Mouse (Mus musculus) heart, postnatal 0 days (tissue): ENCODE data around the gene Map4k4. TPM values are rescaled to one million over a fixed set of nuclear protein-coding genes. Genes with fewer than 3 reads are reported as not detected.

Experiments used
- ATAC-seq: fragments of 200-750 bp; cut with Nextera tagmentation; 2 replicates; pipeline ENCODE4 v1.8.0; 2017; ENCODE audit warnings: low read depth, moderate number of reproducible peaks, moderate library complexity; ENCODE audit not compliant: insufficient read depth
- DNase-seq: peaks from one replicate; pipeline ENCODE4 v3.0.0-alpha.2; 2016; ENCODE audit warnings: low spot score
- H3K27ac ChIP-seq: fragments of 300-500 bp; sonication (generic); 2 replicates; pipeline ENCODE4 v1.5.1; 2014; ENCODE audit warnings: low read depth, mild to moderate bottlenecking
- H3K27me3 ChIP-seq: fragments of 300-500 bp; sonication (generic); 2 replicates; pipeline ENCODE4 v1.6.1; 2014; ENCODE audit warnings: low read length, mixed read lengths; ENCODE audit not compliant: control insufficient read depth, insufficient read depth
- H3K36me3 ChIP-seq: fragments of 300-500 bp; sonication (generic); replicated peaks from 2 replicates; pipeline ENCODE4 v1.6.1; 2014; ENCODE audit warnings: low read length, mixed read lengths; ENCODE audit not compliant: control insufficient read depth, insufficient read depth
- H3K4me1 ChIP-seq: fragments of 300-500 bp; sonication (generic); 2 replicates; pipeline ENCODE4 v1.6.1; 2014; ENCODE audit warnings: antibody characterized with exemption; ENCODE audit not compliant: control insufficient read depth, insufficient read depth
- H3K4me2 ChIP-seq: fragments of 300-500 bp; sonication (generic); 2 replicates; pipeline ENCODE4 v1.6.1; 2014; ENCODE audit warnings: low read depth, mild to moderate bottlenecking, low read length, moderate library complexity
- H3K4me3 ChIP-seq: fragments of 300-500 bp; sonication (generic); 2 replicates; pipeline ENCODE4 v1.5.1; 2014; ENCODE audit warnings: low read depth, low read length
- H3K9ac ChIP-seq: fragments of 300-500 bp; sonication (generic); replicated peaks from 2 replicates; pipeline ENCODE4 v1.6.1; 2014; ENCODE audit warnings: low read depth, low read length, mixed read lengths
- H3K9me3 ChIP-seq: fragments of 300-500 bp; sonication (generic); replicated peaks from 2 replicates; pipeline ENCODE4 v1.6.1; 2016; ENCODE audit warnings: low read length; ENCODE audit not compliant: control insufficient read depth
- CTCF ChIP-seq: IDR thresholded peaks from 2 replicates; pipeline ENCODE4 v1.5.1; 2016; ENCODE audit warnings: antibody characterized with exemption, control low read depth, low read depth
- EP300 ChIP-seq: IDR thresholded peaks from 2 replicates; pipeline ENCODE4 v1.6.1; 2016; ENCODE audit warnings: antibody characterized with exemption, low read depth
- WGBS: fragments of 180-500 bp; shearing (Covaris S2); extraction: QIAGEN DNeasy Blood & Tissue Kit; methylation state at CpG from one replicate; pipeline ENCODE4 v1.1.7; 2014; 5-methylcytosine and 5-hydroxymethylcytosine counted together
- polyA plus RNA-seq: library from polyadenylated mRNA; unstranded; fragments of >200 nt; fragmentation: Nextera tagmentation; extraction: Ambion mirVana; gene quantifications from 2 replicates; pipeline ENCODE4 v1.2.1, GENCODE M21; 2015
- total RNA-seq: library from RNA; depleted of rRNA; stranded (reverse); fragments of >200 nt; gene quantifications from 2 replicates; pipeline ENCODE4 v1.2.3, GENCODE M21; 2014; ENCODE audit warnings: low replicate concordance

Map4k4 gene
- total and polyA plus RNA-seq, 2 experiments from 2014 or later: 17.4 to 129 TPM

GRCm38 (mm10) chr1:39936934-39937333, 36.2 kb downstream of the Map4k4 start:
- TF ChIP-seq EP300 (no peak), CTCF (no peak)
- Histone ChIP-seq H3K27me3 (no peaks in the 10 kb centered on the region), H3K9ac (no peak overlapping the region), H3K36me3 (peaks cover 12% of the 10 kb centered on the region; the same call in 1 of the 2 replicates), H3K9me3 (no peaks in the 10 kb centered on the region), H3K4me2 (peak overlapping the region; percentile 69; the same call in 1 of the 2 replicates), H3K4me3 (no peak overlapping the region), H3K4me1 (peaks cover 73% of the 10 kb centered on the region), H3K27ac (no peak overlapping the region)
- DNase-seq: no peak
- ATAC-seq: no peak
- WGBS: 49% methylated on average over 2 of the region's 2 CpGs

DNA sequence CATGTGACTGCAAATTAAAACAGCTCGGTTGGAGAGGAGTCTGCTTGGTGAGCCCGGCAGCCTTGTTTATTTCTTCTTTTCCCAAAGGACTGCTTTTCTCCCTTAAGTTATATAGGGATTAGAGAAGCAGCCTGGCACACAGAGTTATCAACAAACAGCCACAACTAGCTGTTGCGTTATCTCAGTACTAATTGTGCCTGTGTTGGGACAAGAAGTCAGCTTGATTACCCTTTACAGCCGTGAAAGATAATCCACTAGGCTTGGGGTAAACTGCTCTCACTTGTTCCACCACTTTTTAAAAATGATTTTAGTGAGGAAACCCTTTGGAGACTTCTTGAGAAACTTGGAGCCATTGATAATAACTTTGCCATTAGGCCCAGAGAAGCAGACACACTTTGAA, 36.9 kb downstream of the Map4k4 start:
- no peak for DNase-seq
- Histone ChIP-seq H3K27me3 (no peaks in the 10 kb centered on the region), H3K27ac (no peak overlapping the region), H3K9ac (no peak overlapping the region), H3K36me3 (peaks cover 12% of the 10 kb centered on the region; the same call in 1 of the 2 replicates), H3K9me3 (no peaks in the 10 kb centered on the region), H3K4me1 (peaks cover 71% of the 10 kb centered on the region), H3K4me3 (no peak overlapping the region), H3K4me2 (no peak overlapping the region)
- no peak for ATAC-seq
- WGBS: 45% methylated on average over 4 of the region's 4 CpGs
- TF ChIP-seq CTCF: no peak

DNA sequence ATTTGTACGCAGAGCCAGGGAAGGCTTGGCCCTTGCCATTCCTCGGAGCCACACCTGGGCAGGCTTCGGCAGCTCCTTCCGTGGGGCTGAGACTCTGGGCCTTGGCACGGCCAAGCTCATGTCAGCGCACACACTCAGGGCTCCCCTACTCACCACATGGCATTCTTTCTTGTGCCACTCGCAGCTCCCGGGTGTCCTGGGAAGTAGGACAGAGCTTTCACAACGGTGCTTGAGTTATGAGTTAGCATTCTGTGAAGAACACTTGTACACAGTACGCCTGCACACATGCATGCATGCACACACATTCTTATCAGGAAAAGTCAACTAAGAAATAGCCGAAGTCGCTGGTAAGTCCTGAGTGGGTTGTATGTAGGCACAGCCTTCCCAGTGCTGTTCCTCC, 38.7 kb downstream of the Map4k4 start:
- Histone ChIP-seq H3K27me3 (no peaks in the 10 kb centered on the region), H3K27ac (peak overlapping the region; percentile 27; the same call in 1 of the 2 replicates), H3K36me3 (0 out of 2 replicates have a peak, but pooled peaks cover 5% of the 10 kb centered on the region), H3K9me3 (no peaks in the 10 kb centered on the region), H3K4me2 (no peak overlapping the region), H3K4me3 (no peak overlapping the region), H3K9ac (no peak overlapping the region), H3K4me1 (peaks cover 76% of the 10 kb centered on the region)
- TF ChIP-seq EP300 (no peak), CTCF (no peak)
- ATAC-seq (no peak), DNase-seq (no peak)
- 51% methylated on average over 12 of the region's 12 CpGs for WGBS

DNA sequence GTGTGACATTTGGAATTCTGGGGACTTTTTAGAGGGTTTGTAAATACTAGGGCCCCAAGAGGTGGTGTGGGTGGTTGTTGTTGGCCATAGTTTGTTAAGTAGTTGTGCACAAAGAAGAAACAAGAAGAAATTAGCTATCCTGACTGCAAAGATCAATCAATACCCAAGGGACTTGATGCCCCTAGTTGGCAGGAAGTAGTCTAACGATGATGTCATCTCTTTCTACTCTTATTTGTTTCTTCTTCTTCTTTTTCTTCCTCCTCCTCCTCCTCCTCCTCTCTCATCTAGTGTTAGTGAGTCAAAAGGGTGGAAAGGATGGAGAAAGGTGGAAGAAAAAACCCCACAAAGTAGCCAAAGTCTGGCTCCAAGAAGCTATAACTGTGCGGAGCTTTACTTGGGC, 39.6 kb downstream of the Map4k4 start:
- Histone ChIP-seq H3K36me3 (no peaks in the 10 kb centered on the region), H3K4me3 (no peak overlapping the region), H3K27me3 (no peaks in the 10 kb centered on the region), H3K4me1 (peaks cover 78% of the 10 kb centered on the region), H3K9ac (no peak overlapping the region), H3K27ac (peak overlapping the region; percentile 5; the same call in 1 of the 2 replicates), H3K4me2 (no peak overlapping the region), H3K9me3 (no peaks in the 10 kb centered on the region)
- no peak for TF ChIP-seq CTCF
- no peak for TF ChIP-seq EP300
- ATAC-seq (no peak), DNase-seq (no peak)
- WGBS: 84% methylated on average over 2 of the region's 2 CpGs

- Histone ChIP-seq H3K9me3 (no peaks in the 10 kb centered on the region), H3K27ac (no peak overlapping the region; the same call in 1 of the 2 replicates), H3K36me3 (no peaks in the 10 kb centered on the region), H3K9ac (no peak overlapping the region), H3K4me2 (no peak overlapping the region), H3K4me1 (peaks cover 81% of the 10 kb centered on the region), H3K27me3 (no peaks in the 10 kb centered on the region), H3K4me3 (no peak overlapping the region)
- 52% methylated on average over 10 of the region's 10 CpGs for WGBS
- DNase-seq: peak; percentile 9
- ATAC-seq: no peak
- TF ChIP-seq EP300: no peak
- no peak for TF ChIP-seq CTCF
Observed at GRCm38 (mm10) chr1:39941237-39942179, 40.8 kb downstream of the Map4k4 start.
